11 mouse cellular contexts compared by ENCODE assay signal in genomic region chr14:8186278-8187045, GRCm38 (mm10). TPM values are rescaled to one million over a fixed set of nuclear protein-coding genes. Genes with fewer than 3 reads are reported as not detected.
DNase-seq lines count a peak whose midpoint lies in the region; ATAC-seq and TF ChIP-seq lines count a peak whose summit lies in the region.
"Had no signal": no experiment of that assay in that cellular context is flagged by ENCODE, and none has a peak within 500 bp of the region (broad histone marks: within the 10 kb centered on the region; RNA-seq: fewer than 3 reads in every experiment).

No protein-coding gene starts in this region.

- H3K4me3 ChIP-seq in kidney, postnatal 0 days (replicated peaks; ENCODE audit: low read depth, low read length): no peak overlapping the region
- no peak overlapping the region for H3K4me3 ChIP-seq in kidney, embryonic 16.5 days (ENCODE audit: low read length)
- H3K4me3 ChIP-seq: hindbrain, embryonic 12.5 days; limb, embryonic 12.5 days had no signal

- intact Hi-C loops in left cerebral cortex, postnatal 36 days (cut with DNase I): no loop called here

- WGBS in kidney, postnatal 0 days: 86% methylated on average over 6 of the region's 6 CpGs
- WGBS in kidney, embryonic 16.5 days: 86% methylated on average over 6 of the region's 6 CpGs

- no peaks in the 10 kb centered on the region for H3K9me3 ChIP-seq in kidney, postnatal 0 days (replicated peaks; ENCODE audit: low read length)
- H3K9me3 ChIP-seq in kidney, embryonic 16.5 days (ENCODE audit: low read length): peaks cover 5% of the 10 kb centered on the region; the same call in 1 of the 2 replicates
- H3K9me3 ChIP-seq: hindbrain, embryonic 12.5 days had no signal

- H3K36me3 ChIP-seq in kidney, postnatal 0 days (ENCODE audit: insufficient read depth, low read length): no peaks in the 10 kb centered on the region
- H3K36me3 ChIP-seq in kidney, embryonic 16.5 days (ENCODE audit: insufficient read depth, low read length): no peaks in the 10 kb centered on the region
- H3K36me3 ChIP-seq: hindbrain, embryonic 12.5 days; limb, embryonic 12.5 days had no signal

- TF ChIP-seq CTCF in kidney, postnatal 0 days (IDR thresholded peaks at IDR 0.05; ENCODE audit: low read depth): no peak

- no peaks in the 10 kb centered on the region for H3K4me1 ChIP-seq in kidney, postnatal 0 days (replicated peaks; ENCODE audit: insufficient read depth, low read length)
- no peaks in the 10 kb centered on the region for H3K4me1 ChIP-seq in kidney, embryonic 16.5 days (ENCODE audit: insufficient read depth, low read length)
- H3K4me1 ChIP-seq: hindbrain, embryonic 12.5 days had no signal

- no peak for DNase-seq in kidney, postnatal 0 days (ENCODE audit: low spot score)
- peak; percentile 45 for DNase-seq in adrenal gland, postnatal 14 days
- peak; percentile 60 to 88 for DNase-seq in frontal cortex, postnatal 36 days (ENCODE audit: low spot score in 2 of 2)
- DNase-seq in left cerebral cortex, postnatal 36 days (ENCODE audit: low spot score in 2 of 2): peak; percentile 71 to 73
- DNase-seq in cerebellum, postnatal 14 days: no peak
- DNase-seq in gastrocnemius, postnatal 4 days (ENCODE audit: low spot score in 2 of 2): no peak
- DNase-seq: gastrocnemius, postnatal 14 days had no signal

- no peaks in the 10 kb centered on the region for H3K27me3 ChIP-seq in kidney, postnatal 0 days (ENCODE audit: insufficient read depth, low read length)
- no peaks in the 10 kb centered on the region for H3K27me3 ChIP-seq in kidney, embryonic 16.5 days (ENCODE audit: insufficient read depth, low read length)
- H3K27me3 ChIP-seq: hindbrain, embryonic 12.5 days; limb, embryonic 12.5 days had no signal

- H3K4me2 ChIP-seq in kidney, postnatal 0 days (ENCODE audit: low read length): no peak overlapping the region
- no peak overlapping the region for H3K4me2 ChIP-seq in kidney, embryonic 16.5 days (replicated peaks; ENCODE audit: low read depth, low read length)
- H3K4me2 ChIP-seq: hindbrain, embryonic 12.5 days; limb, embryonic 12.5 days; midbrain, embryonic 11.5 days had no signal

- H3K27ac ChIP-seq in kidney, postnatal 0 days: 0 out of 2 replicates have a peak overlapping the region, but pooled peaks have one; percentile 22
- no peak overlapping the region for H3K27ac ChIP-seq in kidney, embryonic 16.5 days (ENCODE audit: low read length)
- H3K27ac ChIP-seq: hindbrain, embryonic 12.5 days; limb, embryonic 12.5 days had no signal

- H3K9ac ChIP-seq in kidney, postnatal 0 days (ENCODE audit: low read depth, low read length): no peak overlapping the region
- H3K9ac ChIP-seq in kidney, embryonic 16.5 days (replicated peaks; ENCODE audit: low read length): no peak overlapping the region
- H3K9ac ChIP-seq: hindbrain, embryonic 12.5 days; limb, embryonic 12.5 days had no signal

- ATAC-seq in kidney, postnatal 0 days (replicated peaks; ENCODE audit: low FRiP score, low read depth): no peak
- no peak for ATAC-seq in kidney, embryonic 16.5 days (ENCODE audit: low FRiP score, low TSS enrichment)

RNA-seq across cellular contexts. Expression of gene Pdhb, which starts 13.6 kb away (rescaled TPM):
- 318 and 322 TPM in 2 replicates for polyA plus RNA-seq in kidney, postnatal 0 days (2015; fragmentation: Nextera tagmentation; extraction: Ambion mirVana)
- 267 and 278 TPM in 2 replicates for polyA plus RNA-seq in kidney, embryonic 16.5 days (2015; fragmentation: Nextera tagmentation; extraction: Ambion mirVana)
- total RNA-seq in adrenal gland, postnatal 14 days (2021): 450 and 471 TPM in 2 replicates
- total RNA-seq in left cerebral cortex, postnatal 36 days (2021): 100 to 1,000 TPM; 160 to 164 TPM
- total RNA-seq in gastrocnemius, postnatal 4 days (2021): 100 to 1,000 TPM; 273 to 282 TPM

RNA-seq across cellular contexts. Expression of gene Kctd6, which starts 27.5 kb away (rescaled TPM):
- polyA plus RNA-seq in kidney, postnatal 0 days (2015; fragmentation: Nextera tagmentation; extraction: Ambion mirVana): 30.2 and 34.1 TPM in 2 replicates
- polyA plus RNA-seq in kidney, embryonic 16.5 days (2015; fragmentation: Nextera tagmentation; extraction: Ambion mirVana): 3.3 and 3.6 TPM in 2 replicates
- 12.3 and 15.4 TPM in 2 replicates for total RNA-seq in adrenal gland, postnatal 14 days (2021)
- 10 to 100 TPM; 36.5 to 40.9 TPM for total RNA-seq in left cerebral cortex, postnatal 36 days (2021)
- 10 to 100 TPM in 1 of 2 experiments, 1 to 10 TPM in 1; 7.7 to 11.5 TPM for total RNA-seq in gastrocnemius, postnatal 4 days (2021)

Comparison
In these comparisons a context has a peak if more than half of its experiments do, and no peak if none do; other contexts are left out.
1. DNase-seq: peak in adrenal gland, postnatal 14 days (single experiment), frontal cortex, postnatal 36 days (2 of 2) and left cerebral cortex, postnatal 36 days (2 of 2); none in kidney, postnatal 0 days (single experiment), cerebellum, postnatal 14 days (0 of 2) and gastrocnemius, postnatal 4 days (0 of 2).